Comparison of ENCODE assay signal across 17 mouse cellular contexts in genomic region chr10:17561977-17562376, GRCm38 (mm10).
DNase-seq lines count a peak whose midpoint lies in the region; ATAC-seq lines count a peak whose summit lies in the region.
"Had no signal": no experiment of that assay in that cellular context is flagged by ENCODE, and none has a peak within 500 bp of the region (broad histone marks: within the 10 kb centered on the region; RNA-seq: fewer than 3 reads in every experiment).

No protein-coding gene starts in this region.

- H3K4me3 ChIP-seq in kidney, embryonic 14.5 days (ENCODE audit: low read length), result no peak overlapping the region
- H3K4me3 ChIP-seq in midbrain, embryonic 11.5 days (ENCODE audit: low read depth, low read length), result no peak overlapping the region
- no peak overlapping the region for H3K4me3 ChIP-seq in midbrain, embryonic 14.5 days (replicated peaks; ENCODE audit: low read depth, low read length)
- H3K4me3 ChIP-seq in liver, embryonic 16.5 days (ENCODE audit: low read depth, low read length), result no peak overlapping the region
- H3K4me3 ChIP-seq: hindbrain, embryonic 15.5 days; intestine, embryonic 15.5 days; limb, embryonic 10.5 days; stomach, embryonic 15.5 days had no signal

- H3K27ac ChIP-seq in kidney, embryonic 14.5 days (ENCODE audit: low read depth, low read length), result peak overlapping the region; percentile 11; the same call in 1 of the 2 replicates
- no peak overlapping the region for H3K27ac ChIP-seq in midbrain, embryonic 11.5 days (ENCODE audit: low read depth, low read length)
- no peak overlapping the region for H3K27ac ChIP-seq in midbrain, embryonic 14.5 days (replicated peaks; ENCODE audit: low read depth, low read length)
- H3K27ac ChIP-seq in liver, embryonic 16.5 days (ENCODE audit: low read length), result no peak overlapping the region
- H3K27ac ChIP-seq: hindbrain, embryonic 15.5 days; intestine, embryonic 15.5 days; limb, embryonic 10.5 days; stomach, embryonic 15.5 days had no signal

- no peaks in the 10 kb centered on the region for H3K9me3 ChIP-seq in kidney, embryonic 14.5 days (ENCODE audit: control insufficient read depth, low read length)
- H3K9me3 ChIP-seq in midbrain, embryonic 11.5 days (ENCODE audit: control insufficient read depth, low read length), result no peaks in the 10 kb centered on the region
- H3K9me3 ChIP-seq in midbrain, embryonic 14.5 days (ENCODE audit: control insufficient read depth, low read length), result no peaks in the 10 kb centered on the region
- H3K9me3 ChIP-seq in liver, embryonic 16.5 days (replicated peaks; ENCODE audit: control insufficient read depth, low read length), result no peaks in the 10 kb centered on the region
- H3K9me3 ChIP-seq: hindbrain, embryonic 15.5 days; intestine, embryonic 15.5 days; limb, embryonic 10.5 days; stomach, embryonic 15.5 days had no signal

- H3K36me3 ChIP-seq in kidney, embryonic 14.5 days (ENCODE audit: control insufficient read depth, insufficient read depth, low read length), result no peaks in the 10 kb centered on the region
- no peaks in the 10 kb centered on the region for H3K36me3 ChIP-seq in midbrain, embryonic 11.5 days (ENCODE audit: control insufficient read depth, insufficient read depth, low read length)
- H3K36me3 ChIP-seq in midbrain, embryonic 14.5 days (ENCODE audit: control insufficient read depth, insufficient read depth, low read length), result no peaks in the 10 kb centered on the region
- no peaks in the 10 kb centered on the region for H3K36me3 ChIP-seq in liver, embryonic 16.5 days (ENCODE audit: control insufficient read depth, insufficient read depth)
- H3K36me3 ChIP-seq: hindbrain, embryonic 15.5 days; intestine, embryonic 15.5 days; limb, embryonic 10.5 days; stomach, embryonic 15.5 days had no signal

- H3K4me1 ChIP-seq in kidney, embryonic 14.5 days (ENCODE audit: control insufficient read depth, insufficient read depth, low read length), result peaks cover 25% of the 10 kb centered on the region
- H3K4me1 ChIP-seq in midbrain, embryonic 11.5 days (ENCODE audit: control insufficient read depth, insufficient read depth, low read length), result peaks cover 9% of the 10 kb centered on the region; the same call in 1 of the 2 replicates
- H3K4me1 ChIP-seq in midbrain, embryonic 14.5 days (ENCODE audit: control insufficient read depth, insufficient read depth, low read length), result peaks cover 8% of the 10 kb centered on the region; the same call in 1 of the 2 replicates
- H3K4me1 ChIP-seq in liver, embryonic 16.5 days (ENCODE audit: control insufficient read depth, low read depth, low read length), result peaks cover 26% of the 10 kb centered on the region
- H3K4me1 ChIP-seq: hindbrain, embryonic 15.5 days had no signal

- WGBS in kidney, embryonic 14.5 days, result 76% methylated on average over 5 of the region's 5 CpGs
- WGBS in midbrain, embryonic 11.5 days, result 86% methylated on average over 5 of the region's 5 CpGs
- 90% methylated on average over 5 of the region's 5 CpGs for WGBS in midbrain, embryonic 14.5 days
- WGBS in liver, embryonic 16.5 days (ENCODE audit: insufficient replicate concordance), result 24% methylated on average over 5 of the region's 5 CpGs

- no peak for ATAC-seq in kidney, embryonic 14.5 days (ENCODE audit: low FRiP score, low TSS enrichment)
- ATAC-seq in midbrain, embryonic 11.5 days (ENCODE audit: low FRiP score), result no peak
- ATAC-seq in midbrain, embryonic 14.5 days (ENCODE audit: low FRiP score, low TSS enrichment), result no peak
- peak; percentile 51 for ATAC-seq in liver, embryonic 16.5 days (ENCODE audit: low read depth)
- ATAC-seq: CD4-positive, CD25-positive, alpha-beta regulatory T cell, adult 4 months; intestine, embryonic 15.5 days had no signal

- no peaks in the 10 kb centered on the region for H3K27me3 ChIP-seq in kidney, embryonic 14.5 days (ENCODE audit: control insufficient read depth, insufficient read depth, low read length)
- H3K27me3 ChIP-seq in midbrain, embryonic 11.5 days (ENCODE audit: control insufficient read depth, insufficient read depth, low read length), result no peaks in the 10 kb centered on the region
- H3K27me3 ChIP-seq in midbrain, embryonic 14.5 days (ENCODE audit: control insufficient read depth, insufficient read depth, low read length), result no peaks in the 10 kb centered on the region
- no peaks in the 10 kb centered on the region for H3K27me3 ChIP-seq in liver, embryonic 16.5 days (ENCODE audit: control insufficient read depth, insufficient read depth, low read depth, low read length)
- H3K27me3 ChIP-seq: hindbrain, embryonic 15.5 days; intestine, embryonic 15.5 days; stomach, embryonic 15.5 days had no signal

- peak; percentile 66 for DNase-seq in heart, adult 11 months
- no peak for DNase-seq in heart, adult 8-10 months (ENCODE audit: low spot score)
- no peak for DNase-seq in kidney, adult 9 months
- DNase-seq in midbrain, embryonic 11.5 days (ENCODE audit: low spot score, missing footprints), result peak; percentile 17
- no peak for DNase-seq in midbrain, embryonic 14.5 days
- no peak for DNase-seq in adrenal gland, postnatal 14 days
- DNase-seq: adrenal gland, postnatal 25 days; cerebellum, adult 11 months; gastrocnemius, postnatal 36 days; lung, adult 2 months had no signal

- H3K4me2 ChIP-seq in kidney, embryonic 14.5 days (replicated peaks; ENCODE audit: low read depth, low read length), result no peak overlapping the region
- H3K4me2 ChIP-seq in midbrain, embryonic 11.5 days, result no peak overlapping the region
- no peak overlapping the region for H3K4me2 ChIP-seq in midbrain, embryonic 14.5 days (ENCODE audit: low read length)
- H3K4me2 ChIP-seq in liver, embryonic 16.5 days (ENCODE audit: low read depth, low read length), result peak overlapping the region; percentile 15; the same call in 1 of the 2 replicates
- H3K4me2 ChIP-seq: hindbrain, embryonic 15.5 days; intestine, embryonic 15.5 days; stomach, embryonic 15.5 days had no signal

- H3K9ac ChIP-seq in kidney, embryonic 14.5 days (ENCODE audit: low read depth, low read length), result no peak overlapping the region
- no peak overlapping the region for H3K9ac ChIP-seq in midbrain, embryonic 11.5 days (ENCODE audit: low read length)
- H3K9ac ChIP-seq in midbrain, embryonic 14.5 days (replicated peaks; ENCODE audit: low read length), result no peak overlapping the region
- H3K9ac ChIP-seq in liver, embryonic 16.5 days (ENCODE audit: low read depth, low read length), result no peak overlapping the region
- H3K9ac ChIP-seq: hindbrain, embryonic 15.5 days; intestine, embryonic 15.5 days; stomach, embryonic 15.5 days had no signal

Comparison
In these comparisons a context has a peak if more than half of its experiments do, and no peak if none do; other contexts are left out.
1. DNase-seq: peak in heart, adult 11 months (single experiment) and midbrain, embryonic 11.5 days (single experiment); none in heart, adult 8-10 months (single experiment), kidney, adult 9 months (single experiment), midbrain, embryonic 14.5 days (single experiment) and adrenal gland, postnatal 14 days (single experiment).